Mouse (Mus musculus) embryonic facial prominence, embryonic 15.5 days (tissue): ENCODE data around the gene Cdk17. TPM values are rescaled to one million over a fixed set of nuclear protein-coding genes. Genes with fewer than 3 reads are reported as not detected.

Source experiments
- ATAC-seq: fragments of 200-750 bp; cut with Nextera tagmentation; 2 replicates; pipeline ENCODE4 v1.8.0; 2017; ENCODE audit warnings: low read depth, moderate TSS enrichment; ENCODE audit not compliant: insufficient number of reproducible peaks, low FRiP score, low TSS enrichment
- H3K27ac ChIP-seq: fragments of 300-500 bp; sonication (generic); replicated peaks from 2 replicates; pipeline ENCODE4 v1.5.1; 2015; ENCODE audit warnings: mild to moderate bottlenecking, inconsistent platforms
- H3K27me3 ChIP-seq: fragments of 300-500 bp; sonication (generic); 2 replicates; pipeline ENCODE4 v1.6.1; 2015; ENCODE audit warnings: inconsistent platforms
- H3K36me3 ChIP-seq: fragments of 300-500 bp; sonication (generic); 2 replicates; pipeline ENCODE4 v1.6.1; 2015; ENCODE audit warnings: mild to moderate bottlenecking, inconsistent platforms
- H3K4me1 ChIP-seq: fragments of 300-500 bp; sonication (generic); 2 replicates; pipeline ENCODE4 v1.6.1; 2015; ENCODE audit warnings: inconsistent platforms
- H3K4me2 ChIP-seq: fragments of 300-500 bp; sonication (generic); replicated peaks from 2 replicates; pipeline ENCODE4 v1.6.1; 2015; ENCODE audit warnings: mild to moderate bottlenecking, inconsistent platforms
- H3K4me3 ChIP-seq: fragments of 300-500 bp; sonication (generic); replicated peaks from 2 replicates; pipeline ENCODE4 v1.5.1; 2015; ENCODE audit warnings: mild to moderate bottlenecking, inconsistent platforms
- H3K9ac ChIP-seq: fragments of 300-500 bp; sonication (generic); 2 replicates; pipeline ENCODE4 v1.6.1; 2015; ENCODE audit warnings: inconsistent platforms
- H3K9me3 ChIP-seq: fragments of 300-500 bp; sonication (generic); replicated peaks from 2 replicates; pipeline ENCODE4 v1.6.1; 2016; ENCODE audit warnings: inconsistent platforms
- WGBS: fragments of 180-500 bp; shearing (Covaris S2); methylation state at CpG from one replicate; pipeline ENCODE4 v1.1.7; 2015; 5-methylcytosine and 5-hydroxymethylcytosine counted together
- polyA plus RNA-seq: library from polyadenylated mRNA; unstranded; fragments of >200 nt; fragmentation: Nextera tagmentation; extraction: Ambion mirVana; gene quantifications from 2 replicates; pipeline ENCODE4 v1.2.1, GENCODE M21; 2015

The Cdk17 gene
- polyA plus RNA-seq, 1 experiment from 2014 or later: 16.8 TPM

DNA sequence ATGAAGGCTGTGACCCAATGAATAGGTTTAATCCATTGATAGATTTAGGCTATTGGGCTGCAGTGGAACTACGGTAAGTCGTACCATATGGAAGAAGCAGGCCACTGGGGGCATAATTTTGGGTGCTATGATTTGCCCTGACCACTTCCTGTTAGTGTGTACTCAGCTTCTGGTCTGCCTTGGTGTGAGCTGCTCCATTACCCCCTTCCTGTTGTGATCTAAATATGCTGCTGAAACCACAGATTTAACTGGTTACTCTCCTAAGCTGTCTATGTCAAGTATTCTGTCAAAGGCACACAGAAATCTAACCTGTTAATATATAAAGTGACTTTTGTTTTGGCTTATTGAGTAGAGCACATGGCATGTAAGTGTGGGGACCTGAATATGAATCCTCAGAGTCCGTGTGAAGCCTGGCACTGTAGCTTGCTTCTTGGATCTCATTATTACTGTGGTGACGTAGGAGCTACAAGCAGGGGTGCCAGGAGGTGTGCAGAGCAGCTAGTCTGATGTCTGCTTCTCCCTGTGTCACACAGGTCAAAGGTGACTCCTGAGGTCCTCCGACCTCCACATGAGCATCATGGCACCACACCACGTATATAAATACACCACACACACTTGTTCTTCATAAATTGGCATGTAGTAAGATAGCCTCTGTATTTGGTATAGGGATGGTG lies 10.6 kb downstream of the Cdk17 start:
- Histone ChIP-seq H3K4me3 (no peak overlapping the region), H3K27ac (no peak overlapping the region), H3K4me2 (no peak overlapping the region), H3K4me1 (peaks cover 9% of the 10 kb centered on the region), H3K36me3 (no peaks in the 10 kb centered on the region), H3K9ac (no peak overlapping the region), H3K27me3 (no peaks in the 10 kb centered on the region), H3K9me3 (no peaks in the 10 kb centered on the region)
- ATAC-seq: no peak
- WGBS: 71% methylated on average over 6 of the region's 6 CpGs

DNA sequence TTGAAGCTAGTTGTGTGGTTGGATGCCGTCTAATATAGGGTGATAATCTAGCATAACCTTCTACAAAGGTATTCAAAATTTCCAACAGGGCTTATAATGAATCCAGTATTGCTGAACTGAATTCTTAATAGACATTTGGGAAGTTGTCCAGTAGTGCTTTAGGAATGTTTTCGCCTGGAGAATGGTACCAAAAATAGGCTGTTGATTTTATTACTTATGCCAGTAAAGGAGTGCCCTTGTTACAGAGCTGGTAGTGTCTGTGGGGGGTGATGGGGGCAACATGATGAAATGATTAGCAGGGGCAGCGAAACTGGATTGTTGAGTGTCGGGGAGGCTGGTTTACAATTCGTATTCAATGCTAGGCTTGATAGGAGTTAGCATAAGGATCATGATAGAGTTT lies 16.8 kb downstream of the Cdk17 start:
- H3K36me3 ChIP-seq: no peaks in the 10 kb centered on the region
- H3K27ac ChIP-seq: no peak overlapping the region
- H3K9ac ChIP-seq: no peak overlapping the region
- no peaks in the 10 kb centered on the region for H3K27me3 ChIP-seq
- no peak for ATAC-seq
- 32% methylated on average over 5 of the region's 5 CpGs for WGBS
- no peaks in the 10 kb centered on the region for H3K9me3 ChIP-seq
- no peak overlapping the region for H3K4me2 ChIP-seq
- H3K4me3 ChIP-seq: no peak overlapping the region
- peaks cover 9% of the 10 kb centered on the region; the same call in 1 of the 2 replicates for H3K4me1 ChIP-seq

DNA sequence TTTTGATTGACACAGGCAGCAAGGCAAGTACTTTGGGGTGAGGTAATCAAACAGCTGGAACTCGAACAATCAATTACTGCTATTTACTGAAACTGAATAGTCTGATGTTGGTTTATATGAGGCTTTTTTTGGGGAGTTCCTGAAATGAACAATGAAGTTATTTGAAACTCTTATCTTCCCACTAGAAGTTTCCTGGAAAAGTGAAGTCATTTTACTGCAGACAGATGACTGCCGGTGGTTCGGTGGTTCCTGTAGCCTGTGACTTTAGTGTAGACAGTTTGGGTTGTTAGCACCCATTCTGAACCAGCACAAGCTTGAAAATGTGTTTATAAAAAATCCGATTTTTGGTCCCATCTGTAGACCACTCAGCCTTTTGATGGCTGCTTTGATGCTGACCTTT lies 17.2 kb downstream of the Cdk17 start:
- peaks cover 9% of the 10 kb centered on the region; the same call in 1 of the 2 replicates for H3K4me1 ChIP-seq
- no peaks in the 10 kb centered on the region for H3K9me3 ChIP-seq
- ATAC-seq: no peak
- H3K4me2 ChIP-seq: no peak overlapping the region
- WGBS: 57% methylated on average over 4 of the region's 4 CpGs
- no peaks in the 10 kb centered on the region for H3K27me3 ChIP-seq
- no peak overlapping the region for H3K4me3 ChIP-seq
- H3K36me3 ChIP-seq: no peaks in the 10 kb centered on the region
- H3K27ac ChIP-seq: no peak overlapping the region
- no peak overlapping the region for H3K9ac ChIP-seq

DNA sequence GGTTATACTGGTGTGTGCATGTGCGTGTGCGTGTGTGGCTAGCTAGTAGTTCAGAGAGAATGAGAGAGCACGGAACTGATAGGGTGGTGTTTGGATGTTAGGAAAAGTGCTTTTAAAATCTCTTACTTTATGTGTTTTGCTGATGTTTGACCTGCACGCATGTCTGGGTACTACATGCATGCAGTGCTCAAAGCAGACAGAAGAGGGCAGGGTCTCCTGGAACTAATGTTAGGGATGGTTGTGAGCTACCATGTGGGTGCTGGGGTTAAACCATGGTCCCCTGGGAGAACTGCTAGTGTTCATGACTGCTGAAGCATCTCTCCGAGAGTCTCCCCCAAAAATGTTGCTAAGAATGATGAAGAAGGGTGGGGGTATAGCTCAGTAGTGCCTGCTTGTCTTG lies 18.0 kb downstream of the Cdk17 start:
- H3K4me2 ChIP-seq: no peak overlapping the region
- no peaks in the 10 kb centered on the region for H3K27me3 ChIP-seq
- no peak overlapping the region for H3K9ac ChIP-seq
- no peaks in the 10 kb centered on the region for H3K36me3 ChIP-seq
- H3K9me3 ChIP-seq: no peaks in the 10 kb centered on the region
- H3K27ac ChIP-seq: no peak overlapping the region
- no peak for ATAC-seq
- peaks cover 9% of the 10 kb centered on the region; the same call in 1 of the 2 replicates for H3K4me1 ChIP-seq
- WGBS: 97% methylated on average over 5 of the region's 5 CpGs
- H3K4me3 ChIP-seq: no peak overlapping the region

DNA sequence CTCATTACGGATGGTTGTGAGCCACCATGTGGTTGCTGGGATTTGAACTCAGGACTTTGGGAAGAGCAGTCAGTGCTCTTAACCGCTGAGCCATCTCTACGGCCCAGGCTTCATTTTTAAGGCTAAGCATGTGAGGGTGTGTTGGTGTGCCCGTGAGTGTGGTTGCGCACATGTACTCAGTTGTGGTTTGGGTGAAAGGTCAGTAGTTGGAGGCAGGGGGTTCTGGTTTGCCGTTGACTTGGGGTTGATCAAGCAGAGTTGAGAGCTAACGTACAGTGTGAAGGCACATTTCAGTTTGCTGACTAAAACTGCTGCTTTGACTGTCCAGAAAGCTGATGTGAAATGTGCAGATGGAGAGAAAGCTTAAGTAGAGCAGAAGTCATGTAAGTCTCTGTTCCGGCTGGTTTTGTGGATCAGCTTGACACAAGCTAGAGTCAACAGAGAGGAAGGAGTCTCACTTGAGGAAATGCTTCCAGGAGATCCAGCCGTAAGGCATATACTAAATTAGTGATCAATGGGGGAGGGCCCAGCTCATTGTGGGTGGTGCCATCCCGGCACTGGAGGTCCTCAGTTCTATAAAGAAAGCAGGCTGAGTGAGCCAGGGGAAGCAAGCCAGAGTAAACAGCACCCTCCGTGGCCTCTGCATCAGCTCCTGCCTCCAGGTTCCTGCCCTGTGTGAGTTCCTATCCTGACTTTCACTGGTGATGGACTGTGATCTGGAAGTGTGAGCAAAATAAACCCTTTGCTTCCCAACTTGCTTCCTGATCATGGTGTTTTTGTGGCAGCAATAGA lies 19.2 kb downstream of the Cdk17 start:
- no peak for ATAC-seq
- H3K4me2 ChIP-seq: no peak overlapping the region
- H3K27me3 ChIP-seq: no peaks in the 10 kb centered on the region
- H3K27ac ChIP-seq: no peak overlapping the region
- H3K36me3 ChIP-seq: no peaks in the 10 kb centered on the region
- H3K9me3 ChIP-seq: no peaks in the 10 kb centered on the region
- H3K4me1 ChIP-seq: peaks cover 9% of the 10 kb centered on the region; the same call in 1 of the 2 replicates
- H3K9ac ChIP-seq: no peak overlapping the region
- H3K4me3 ChIP-seq: no peak overlapping the region
- WGBS: 80% methylated on average over 11 of the region's 11 CpGs

DNA sequence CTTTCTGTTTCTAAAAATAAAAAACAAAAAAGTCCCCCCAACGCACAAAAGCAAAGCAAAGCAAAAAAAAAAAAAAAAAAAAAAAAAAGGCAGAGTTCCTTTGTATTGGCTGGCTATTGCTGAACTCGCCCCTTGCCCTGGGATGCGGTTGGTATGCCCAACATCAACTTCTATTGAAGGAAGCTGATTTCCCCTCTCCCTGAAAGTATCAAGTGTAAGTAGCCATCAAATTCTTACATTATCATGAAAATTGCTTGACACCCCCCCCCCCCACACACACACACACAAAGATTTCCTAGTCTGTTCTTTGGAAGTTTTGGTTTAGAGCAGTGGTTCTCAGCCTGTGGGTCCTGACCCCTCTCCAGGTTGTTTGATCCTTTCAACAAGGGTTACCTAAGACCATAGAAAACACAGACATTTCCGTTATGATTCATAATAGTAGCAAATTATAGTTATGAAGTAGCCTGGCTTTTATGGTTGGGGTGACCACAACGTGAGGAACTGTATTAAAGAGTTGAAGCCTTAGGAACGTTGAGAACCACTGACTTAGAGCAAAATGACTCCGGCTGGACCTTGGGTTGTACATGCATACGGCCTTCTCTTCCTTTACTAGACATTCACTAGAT lies 23.8 kb downstream of the Cdk17 start:
- no peak for ATAC-seq
- Histone ChIP-seq H3K27me3 (no peaks in the 10 kb centered on the region), H3K36me3 (no peaks in the 10 kb centered on the region), H3K4me3 (no peak overlapping the region), H3K4me2 (no peak overlapping the region), H3K9me3 (no peaks in the 10 kb centered on the region), H3K4me1 (0 out of 2 replicates have a peak, but pooled peaks cover 10% of the 10 kb centered on the region), H3K27ac (no peak overlapping the region), H3K9ac (no peak overlapping the region)
- 83% methylated on average over 8 of the region's 8 CpGs for WGBS

DNA sequence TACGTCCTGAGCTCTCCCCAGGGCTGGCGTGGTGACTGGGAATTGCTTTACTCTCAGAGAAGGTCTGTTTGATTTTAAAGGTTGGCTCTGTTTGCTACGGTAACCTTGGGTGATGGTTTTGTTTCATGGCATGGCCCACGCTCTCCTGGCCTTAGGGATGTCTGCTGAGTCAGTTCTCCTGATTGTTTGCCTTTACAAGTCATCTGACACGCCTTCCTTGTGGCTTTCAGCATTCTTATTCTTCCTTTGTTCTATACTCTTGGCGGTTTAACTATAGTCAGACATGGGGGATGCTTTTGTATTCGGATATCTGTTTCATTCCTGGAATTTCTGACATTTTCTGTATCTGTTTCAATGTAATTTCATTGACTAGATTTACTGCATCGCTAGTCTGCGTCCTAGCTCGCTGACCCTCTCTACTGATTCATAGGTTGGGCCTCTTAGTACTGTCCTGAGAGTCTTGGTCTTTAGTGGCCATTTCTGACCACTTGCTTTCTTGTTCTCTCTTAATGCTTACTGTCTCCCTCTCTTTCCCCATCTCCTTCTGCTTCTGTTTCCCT lies 27.8 kb downstream of the Cdk17 start:
- H3K9ac ChIP-seq: no peak overlapping the region
- H3K27ac ChIP-seq: no peak overlapping the region
- H3K4me2 ChIP-seq: no peak overlapping the region
- H3K36me3 ChIP-seq: no peaks in the 10 kb centered on the region
- H3K9me3 ChIP-seq: no peaks in the 10 kb centered on the region
- H3K4me1 ChIP-seq: peaks cover 18% of the 10 kb centered on the region
- no peaks in the 10 kb centered on the region for H3K27me3 ChIP-seq
- 39% methylated on average over 10 of the region's 10 CpGs for WGBS
- no peak overlapping the region for H3K4me3 ChIP-seq
- ATAC-seq: no peak

DNA sequence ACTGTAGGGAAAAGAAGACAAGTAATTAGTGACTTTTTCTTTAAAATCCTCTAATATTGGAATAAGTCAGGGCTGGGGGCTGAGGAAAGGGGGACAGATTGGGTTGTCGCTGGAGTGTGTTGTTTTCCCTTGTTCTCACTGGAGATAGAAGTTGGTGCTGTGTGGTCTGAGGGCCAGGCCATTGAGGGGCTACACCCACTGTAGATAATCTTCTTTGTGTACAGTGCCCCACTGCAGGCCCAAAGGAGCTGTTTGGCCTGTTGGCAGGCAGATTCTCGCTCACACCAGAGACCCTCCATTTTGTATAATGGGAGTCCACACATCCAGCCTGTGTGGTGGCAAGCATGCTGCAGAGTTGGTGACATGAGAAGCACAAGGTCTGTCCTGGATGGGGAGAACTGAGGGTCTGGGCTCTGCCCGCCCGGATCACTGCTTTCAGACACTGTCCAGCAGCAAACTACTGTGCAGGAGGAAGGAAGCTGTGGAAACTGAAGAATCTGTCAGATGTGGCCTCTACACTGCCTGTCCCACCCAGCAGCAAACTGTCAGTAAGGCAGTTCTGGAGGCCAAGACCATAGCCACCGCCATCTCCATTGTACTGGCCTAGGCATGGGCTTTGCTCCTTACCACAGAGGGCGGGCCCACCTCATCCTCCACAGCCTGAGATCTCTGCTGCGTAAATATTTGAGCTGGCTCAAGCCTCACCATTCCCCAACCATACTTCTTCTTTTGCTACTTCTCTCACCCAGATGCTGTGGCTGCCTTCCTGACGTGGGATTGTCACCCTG lies 30.0 kb downstream of the Cdk17 start:
- H3K4me3 ChIP-seq: no peak overlapping the region
- 83% methylated on average over 8 of the region's 8 CpGs for WGBS
- no peak for ATAC-seq
- no peak overlapping the region for H3K4me2 ChIP-seq
- H3K36me3 ChIP-seq: no peaks in the 10 kb centered on the region
- no peak overlapping the region for H3K27ac ChIP-seq
- H3K27me3 ChIP-seq: no peaks in the 10 kb centered on the region
- H3K4me1 ChIP-seq: peaks cover 29% of the 10 kb centered on the region
- no peak overlapping the region for H3K9ac ChIP-seq
- H3K9me3 ChIP-seq: no peaks in the 10 kb centered on the region

DNA sequence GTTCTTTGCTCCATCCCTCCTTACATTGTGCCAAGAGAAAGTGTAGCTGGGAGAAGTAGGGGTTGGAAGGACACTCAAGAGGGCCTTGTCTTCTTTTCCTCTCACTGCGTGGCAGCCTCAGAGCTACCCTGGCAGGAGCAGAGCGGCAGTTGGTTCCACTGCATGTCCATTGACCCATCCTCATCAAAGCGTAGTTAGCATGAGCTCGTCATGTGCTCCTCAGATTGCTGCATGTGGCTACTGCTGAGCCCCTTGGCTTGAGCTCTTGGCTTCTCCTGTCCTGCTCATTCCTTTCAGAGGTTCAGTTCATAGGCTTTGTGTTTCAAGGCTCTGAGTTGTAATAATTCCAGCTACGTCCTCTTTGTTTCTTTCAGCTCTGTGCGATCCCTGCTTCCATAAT lies 36.4 kb downstream of the Cdk17 start:
- no peak for ATAC-seq
- H3K4me2 ChIP-seq: no peak overlapping the region
- peaks cover 18% of the 10 kb centered on the region for H3K4me1 ChIP-seq
- WGBS: 88% methylated on average over 6 of the region's 6 CpGs
- H3K27me3 ChIP-seq: no peaks in the 10 kb centered on the region
- H3K9ac ChIP-seq: no peak overlapping the region
- H3K4me3 ChIP-seq: no peak overlapping the region
- H3K9me3 ChIP-seq: no peaks in the 10 kb centered on the region
- H3K27ac ChIP-seq: no peak overlapping the region
- H3K36me3 ChIP-seq: no peaks in the 10 kb centered on the region

DNA sequence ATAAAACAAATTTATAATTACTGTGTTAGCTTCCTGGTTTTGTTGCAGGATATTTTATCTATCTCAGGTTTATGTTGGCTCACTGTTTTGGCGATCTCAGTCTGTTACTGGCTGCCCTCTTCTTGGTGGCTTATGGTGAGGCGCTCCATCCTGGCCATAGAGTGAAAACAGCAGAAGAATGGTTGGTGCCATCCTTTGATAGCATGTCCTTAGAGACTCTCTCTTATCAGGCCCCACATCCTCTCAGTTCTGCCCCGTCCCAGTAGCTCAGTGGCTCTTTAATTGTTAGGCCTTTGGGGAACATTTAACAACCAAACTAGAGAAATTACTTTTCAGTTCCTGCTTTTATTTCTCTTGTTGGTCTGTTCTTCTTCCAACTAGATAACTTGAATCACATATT lies 38.3 kb downstream of the Cdk17 start:
- Histone ChIP-seq H3K27ac (no peak overlapping the region), H3K4me3 (no peak overlapping the region), H3K9me3 (no peaks in the 10 kb centered on the region), H3K36me3 (no peaks in the 10 kb centered on the region), H3K4me2 (no peak overlapping the region), H3K9ac (no peak overlapping the region), H3K27me3 (no peaks in the 10 kb centered on the region), H3K4me1 (peaks cover 18% of the 10 kb centered on the region)
- 89% methylated on average over 3 of the region's 3 CpGs for WGBS
- ATAC-seq: no peak
